Mouse (Mus musculus): ENCODE measurements around the gene Card10.
"Not testable (repeated sequence)": the region's sequence is repeated elsewhere in the genome, so short reads cannot be mapped to it uniquely, and the experiment has no call there.

Card10 gene

DNA sequence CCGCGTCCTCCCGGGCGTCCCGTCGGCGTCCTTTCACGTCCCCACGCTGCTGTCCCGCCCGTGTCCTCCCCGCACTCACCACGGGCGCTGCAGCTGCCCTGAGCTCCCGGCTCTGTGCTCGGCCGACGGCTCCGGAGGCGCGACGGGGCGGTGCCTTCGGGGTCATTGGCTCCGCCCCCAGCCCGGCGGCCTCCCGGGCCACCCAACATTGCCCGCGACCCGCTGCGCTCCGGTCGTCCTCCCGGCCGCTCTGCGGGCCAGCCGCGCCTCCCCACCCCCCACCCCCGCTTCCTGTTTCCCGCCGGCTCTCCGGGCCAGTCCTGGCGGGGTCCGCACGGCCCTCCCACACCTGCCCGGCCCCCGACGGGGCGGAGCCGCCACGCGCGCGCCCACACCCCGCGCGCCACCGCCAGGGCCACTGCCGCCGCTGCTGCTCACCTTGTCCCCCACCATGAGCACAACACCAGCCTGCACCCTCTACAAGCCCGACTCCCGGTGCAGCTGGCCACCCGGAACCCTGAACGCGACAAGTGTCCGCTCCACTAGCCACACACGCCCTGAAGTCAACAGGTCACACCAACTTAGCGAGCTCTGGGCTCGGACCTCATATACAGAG, at the start of gene Card10:
Gene Card10, minus strand, starts transcription at position 267 of the 616 bp plus-strand sequence.
- DNase-seq (ENCODE audit: low read depth in 2 of 2, low spot score in 2 of 2): peak in 1 of 2 experiments; percentile 16

DNA sequence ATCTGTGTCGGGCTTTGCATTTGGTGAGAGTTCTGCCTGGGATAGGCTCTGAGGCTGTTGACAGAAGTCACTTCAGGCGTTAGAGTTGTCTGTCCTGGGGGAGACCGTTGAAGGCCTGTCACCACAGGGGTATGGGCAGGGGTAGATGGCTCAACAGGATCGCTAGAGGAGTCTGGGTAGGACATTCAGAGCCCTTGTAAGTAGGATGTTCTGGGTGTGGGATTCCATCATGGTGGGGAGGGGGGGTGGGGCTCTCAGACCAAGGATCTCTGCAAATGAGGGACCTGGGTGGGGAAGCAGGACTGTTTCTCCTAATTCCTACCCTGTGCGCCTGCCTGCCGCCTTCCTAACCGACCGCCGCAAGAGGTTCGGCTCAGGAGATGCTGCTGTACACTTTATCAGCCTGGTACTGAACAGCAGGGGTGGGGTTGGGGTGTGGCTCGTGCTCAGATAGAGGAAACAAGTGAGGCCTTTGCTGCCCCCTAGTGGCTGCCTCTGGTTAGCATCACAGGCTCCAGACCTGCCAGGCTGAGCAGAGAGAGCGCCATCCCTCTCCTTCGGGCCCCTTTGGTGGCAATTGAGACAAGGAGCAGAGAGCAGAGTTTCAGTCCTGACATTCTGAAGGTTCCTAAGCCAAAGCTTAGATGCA, 48.8 kb upstream of the Card10 start:
- peak; percentile 89 to 93 for DNase-seq (ENCODE audit: low read depth in 2 of 2, low spot score in 2 of 2)

DNA sequence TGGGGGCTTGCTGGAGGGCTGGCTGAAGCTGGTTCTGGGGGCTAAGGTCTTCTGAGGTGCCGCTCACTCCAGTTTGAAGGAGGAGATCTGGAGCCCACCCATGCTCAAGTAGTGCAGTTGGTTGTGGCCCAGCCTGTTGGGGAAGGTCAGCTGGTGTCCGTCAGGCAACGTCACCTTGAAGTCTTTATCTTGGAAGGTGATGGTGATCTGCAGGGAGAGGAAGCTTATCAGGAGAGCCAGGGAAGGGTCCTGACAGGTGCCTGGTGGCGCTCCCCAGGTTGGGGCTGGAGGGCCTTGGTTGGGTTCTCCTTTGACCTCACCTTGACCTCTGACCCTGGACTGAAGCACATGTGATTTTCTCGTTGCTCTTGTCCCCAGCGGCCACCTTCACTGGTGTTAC, 48.1 kb upstream of the Card10 start:
- no peak for DNase-seq (ENCODE audit: low read depth in 2 of 2, low spot score in 2 of 2)

DNA sequence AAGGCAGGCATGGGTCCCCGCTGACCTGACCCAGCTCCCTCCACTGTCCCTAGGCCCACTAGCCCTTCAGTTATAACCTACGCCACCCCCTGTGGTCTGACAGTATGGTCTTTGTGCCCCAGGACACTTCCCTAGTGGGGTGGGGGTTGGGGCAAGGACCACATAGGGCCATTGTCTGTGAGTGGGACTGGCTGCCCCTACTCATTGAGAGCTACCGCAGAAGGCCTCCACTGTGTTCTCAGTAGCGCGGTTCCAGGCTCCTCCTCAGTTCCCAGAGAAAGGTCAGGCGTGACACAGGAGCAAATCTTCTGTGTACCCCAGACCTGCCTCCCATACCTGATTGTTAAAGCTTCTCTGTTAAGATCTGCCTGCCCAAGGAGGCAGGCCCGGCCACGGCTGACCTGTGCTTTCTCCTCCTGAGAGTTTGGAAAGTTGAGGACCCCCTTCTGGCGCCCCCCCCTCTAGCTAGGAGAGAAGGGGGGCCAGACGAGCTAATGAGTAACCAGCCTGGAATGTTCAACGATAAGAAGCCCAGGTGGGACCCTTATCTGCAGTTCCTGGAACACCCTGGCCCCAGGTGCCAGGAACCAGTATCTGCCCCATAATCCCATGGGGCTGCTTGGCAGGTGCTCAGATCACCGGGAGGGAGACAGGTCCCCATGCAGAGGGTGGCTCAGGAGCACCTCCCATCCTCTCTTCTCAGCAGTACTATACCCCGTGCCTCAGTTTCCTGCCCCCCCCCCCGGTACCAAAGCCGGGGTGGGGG, 47.4 kb upstream of the Card10 start:
- DNase-seq (ENCODE audit: low read depth in 2 of 2, low spot score in 2 of 2): no peak

DNA sequence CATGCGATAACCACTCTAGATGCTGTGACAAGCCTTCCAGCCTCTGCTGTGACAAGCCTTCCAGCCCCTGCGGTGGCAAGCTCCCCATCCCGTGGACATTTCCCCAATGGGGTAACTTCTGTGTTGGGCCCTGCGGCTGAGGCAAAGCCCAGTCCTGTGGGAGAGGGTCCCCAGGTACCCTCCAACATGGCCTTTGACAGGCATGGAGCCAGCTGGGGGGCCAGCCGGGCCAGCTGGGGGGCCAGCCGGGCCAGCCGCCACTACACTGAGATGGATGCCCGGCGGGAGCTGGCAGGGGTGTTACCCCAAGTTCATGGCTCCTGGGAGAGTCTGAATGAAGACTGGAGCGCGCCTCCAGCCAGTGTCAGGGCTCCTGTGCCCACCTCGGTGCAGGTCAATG, 46.6 kb upstream of the Card10 start:
- DNase-seq (ENCODE audit: low read depth in 2 of 2, low spot score in 2 of 2): no peak

DNA sequence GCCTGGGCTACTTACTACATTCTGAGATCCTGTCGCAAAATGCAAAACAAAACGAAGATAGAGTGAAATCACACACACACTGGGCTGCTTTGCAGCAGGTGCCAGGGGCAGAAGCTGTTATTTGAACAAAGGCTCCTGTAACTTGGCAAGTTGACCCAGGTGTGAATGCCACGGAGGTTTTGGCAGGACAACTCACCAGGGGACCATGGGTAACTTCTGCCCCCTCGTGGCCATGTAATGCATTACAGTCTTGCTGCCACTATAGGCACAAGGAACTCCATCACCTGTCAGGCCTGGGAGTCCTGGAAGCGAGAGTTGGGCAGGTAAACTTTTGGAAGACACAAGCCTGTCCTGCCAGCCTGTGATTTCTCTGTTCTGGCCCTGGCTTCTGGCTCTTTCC, 45.6 kb upstream of the Card10 start:
- peak; percentile 80 to 84 for DNase-seq (ENCODE audit: low read depth in 2 of 2, low spot score in 2 of 2)

DNA sequence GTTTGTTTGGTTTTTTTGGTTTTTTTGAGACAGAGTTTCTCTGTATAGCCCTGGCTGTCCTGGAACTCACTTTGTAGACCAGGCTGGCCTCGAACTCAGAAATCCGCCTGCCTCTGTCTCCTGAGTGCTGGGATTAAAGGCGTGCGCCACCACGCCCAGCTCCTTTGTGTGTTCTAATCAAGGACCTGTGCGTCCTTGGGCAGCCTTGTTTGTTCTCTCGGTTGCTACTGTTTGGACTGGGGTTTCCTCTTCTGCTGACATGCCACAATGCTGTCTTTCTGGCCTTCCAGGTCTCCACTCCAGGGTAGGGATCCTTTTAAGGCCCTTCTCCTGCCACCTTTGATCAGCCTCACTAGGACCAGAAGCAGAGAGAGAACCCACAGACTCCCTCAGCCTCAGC, 44.0 kb upstream of the Card10 start:
- DNase-seq (ENCODE audit: low read depth in 2 of 2, low spot score in 2 of 2): not testable (repeated sequence)

DNA sequence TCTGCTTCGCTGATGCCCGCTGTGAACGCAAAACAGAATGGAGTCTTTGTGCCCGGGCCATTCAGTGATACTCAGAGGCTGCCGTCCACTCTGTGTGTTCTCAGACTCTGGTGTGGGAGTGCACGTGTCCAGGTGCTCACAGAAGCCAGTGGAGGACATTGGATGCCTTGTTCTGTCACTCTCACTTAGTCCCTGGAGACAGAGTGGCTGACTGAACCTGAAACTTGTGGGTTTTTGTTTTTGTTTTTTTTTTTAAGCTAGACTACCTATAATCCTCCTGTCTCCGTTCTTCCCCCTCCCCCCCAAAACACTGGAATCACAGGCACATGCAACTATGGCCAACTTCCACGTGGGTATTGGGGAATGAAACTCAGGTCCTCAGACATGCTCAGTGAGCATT, 43.5 kb upstream of the Card10 start:
- DNase-seq (ENCODE audit: low read depth in 2 of 2, low spot score in 2 of 2): no peak

DNA sequence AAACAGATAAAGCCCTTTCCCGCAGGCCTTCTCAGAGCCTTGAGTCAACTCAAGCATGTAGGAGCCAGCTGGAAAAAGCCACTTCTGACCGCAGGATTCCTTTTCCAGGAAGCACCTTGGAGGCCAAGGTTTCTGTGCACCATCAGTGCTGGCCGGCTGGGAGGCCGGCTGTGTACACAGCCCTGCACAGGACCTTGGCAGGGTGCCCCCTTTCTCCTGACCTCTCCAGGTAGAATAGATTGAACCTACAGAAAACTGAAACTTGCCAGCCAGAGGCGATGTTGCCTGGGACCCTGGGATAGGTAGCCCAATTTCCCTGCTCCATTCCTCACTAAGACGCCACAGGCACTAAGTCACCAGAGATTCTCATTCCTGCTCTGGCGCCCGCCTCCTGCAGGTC, 43.0 kb upstream of the Card10 start:
- no peak for DNase-seq (ENCODE audit: low read depth in 2 of 2, low spot score in 2 of 2)

DNA sequence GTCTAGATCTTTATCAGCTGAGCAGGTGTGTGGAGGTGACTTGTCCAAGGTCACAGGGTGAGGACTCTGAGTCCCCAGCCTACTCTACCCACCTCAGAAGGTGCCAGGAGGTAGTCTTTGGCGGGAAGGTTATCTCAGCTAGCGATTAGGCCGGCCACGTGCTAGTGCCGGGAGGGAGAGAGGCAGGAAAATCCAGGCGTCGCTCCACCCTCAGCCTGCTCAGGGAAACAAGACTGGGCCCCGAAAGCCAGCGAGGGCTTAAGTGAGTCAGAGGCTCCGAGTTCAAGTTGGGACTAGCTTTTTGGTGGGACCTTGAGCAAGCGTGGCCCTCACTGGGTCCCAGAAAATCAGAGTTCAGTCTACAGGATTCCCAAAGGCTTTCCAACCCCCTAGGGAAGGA, 42.5 kb upstream of the Card10 start:
- no peak for DNase-seq (ENCODE audit: low read depth in 2 of 2, low spot score in 2 of 2)

DNA sequence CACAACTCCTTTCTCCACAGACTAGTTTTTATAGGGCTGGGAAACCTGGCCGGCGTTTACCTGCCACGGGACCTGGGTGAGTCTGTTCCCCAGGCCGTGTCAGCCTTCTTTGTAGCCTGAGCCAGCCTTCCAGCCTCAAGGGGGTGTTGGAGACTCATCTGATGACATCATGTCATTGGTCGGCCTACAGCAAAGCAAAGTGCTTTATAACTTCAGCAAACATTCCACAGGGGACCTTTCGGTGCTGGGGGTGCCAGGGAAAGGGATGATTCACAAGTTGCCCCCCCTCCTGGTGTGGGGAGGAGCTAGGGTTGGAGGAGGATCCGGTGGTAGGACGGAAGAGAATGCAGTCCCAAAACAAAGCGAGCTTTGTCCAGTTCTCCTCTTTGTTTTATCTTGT, 41.9 kb upstream of the Card10 start:
- DNase-seq (ENCODE audit: low read depth in 2 of 2, low spot score in 2 of 2): no peak

DNA sequence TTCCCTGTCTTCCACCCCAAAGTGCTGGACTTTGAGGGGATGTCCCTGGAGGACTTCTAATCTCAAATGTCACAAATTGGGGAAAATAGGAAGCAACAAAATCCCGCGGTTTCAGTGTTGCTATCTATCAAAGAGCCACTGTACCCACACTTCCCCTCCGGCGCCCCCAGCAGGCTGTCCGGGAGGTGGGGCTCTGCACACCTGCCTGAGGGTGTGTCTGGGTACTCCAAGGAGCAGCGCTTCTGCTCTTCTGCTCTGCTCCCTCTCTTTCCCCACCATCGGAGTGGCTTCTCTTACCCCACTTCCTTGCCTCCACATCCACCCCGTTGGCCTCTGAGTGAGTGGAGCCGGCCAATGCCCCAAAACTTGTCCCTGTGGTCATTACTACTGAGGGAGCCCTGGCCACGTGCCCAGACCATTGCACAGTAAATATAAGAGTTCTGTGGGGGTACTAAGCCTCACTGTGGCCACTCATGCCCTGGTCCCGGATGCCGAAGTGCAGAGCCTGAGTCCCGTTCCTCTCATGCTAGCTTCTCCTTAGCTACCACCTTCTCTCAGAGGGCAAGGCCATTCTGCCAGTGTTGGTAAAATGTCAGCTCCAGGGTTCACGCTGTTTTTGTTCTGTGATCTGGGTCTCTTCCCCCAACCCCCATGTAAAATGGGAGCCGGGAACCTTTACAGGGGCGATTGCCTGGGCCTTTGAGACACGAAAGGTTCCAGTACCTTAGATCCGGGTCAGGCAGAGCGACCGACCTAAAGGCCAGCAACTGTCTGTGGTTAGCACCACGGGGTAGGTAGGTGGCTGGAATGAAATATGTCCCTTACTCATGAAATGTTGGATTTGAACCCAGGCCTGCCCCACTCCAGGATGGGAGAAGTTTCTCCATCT, 41.0 kb upstream of the Card10 start:
- DNase-seq (ENCODE audit: low read depth in 2 of 2, low spot score in 2 of 2): peak in 1 of 2 experiments; percentile 27

DNA sequence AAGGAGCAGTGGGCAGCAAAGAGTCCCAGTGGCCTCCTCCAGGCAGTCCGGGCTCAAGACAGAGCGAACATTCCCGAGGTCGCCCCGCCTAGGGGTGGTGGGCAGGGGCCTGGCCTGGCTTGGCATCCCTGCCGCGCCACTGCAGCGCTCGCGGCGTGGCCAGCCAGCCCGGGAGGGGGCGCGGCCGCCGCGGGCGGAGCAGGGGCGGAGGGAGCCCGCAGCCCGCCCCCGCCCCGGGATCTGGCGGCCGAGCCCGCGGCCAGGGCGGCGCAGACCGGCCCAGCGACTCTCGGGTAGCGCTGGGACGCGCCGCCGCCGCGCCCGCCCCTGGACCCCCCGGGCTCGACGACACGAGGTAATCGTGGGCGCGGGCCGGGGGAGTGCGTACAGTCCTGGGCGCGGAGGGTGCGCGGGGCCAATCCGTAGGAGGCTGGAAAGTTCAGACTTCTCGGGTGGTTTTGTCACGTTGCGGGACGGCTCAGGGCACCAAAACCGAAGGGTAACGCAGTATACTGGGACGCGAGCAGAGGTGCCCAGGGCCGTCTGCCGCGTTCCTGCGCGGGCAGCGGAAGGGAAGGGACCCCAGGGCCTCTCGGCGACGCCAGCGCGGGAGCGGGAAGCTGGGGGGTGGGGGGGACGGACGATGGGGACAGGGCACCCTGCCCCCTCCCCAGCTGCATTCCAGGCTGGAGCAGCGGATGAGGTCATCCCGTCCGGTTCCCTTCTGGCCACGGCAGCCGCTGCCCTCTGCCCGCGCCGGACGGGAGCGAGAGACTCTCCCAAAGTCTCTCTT, 39.7 kb upstream of the Card10 start, which contains the start of gene Cdc42ep1:
Gene Cdc42ep1, plus strand, starts transcription at position 254 of the 793 bp plus-strand sequence.
- no peak for DNase-seq (ENCODE audit: low read depth in 2 of 2, low spot score in 2 of 2)

DNA sequence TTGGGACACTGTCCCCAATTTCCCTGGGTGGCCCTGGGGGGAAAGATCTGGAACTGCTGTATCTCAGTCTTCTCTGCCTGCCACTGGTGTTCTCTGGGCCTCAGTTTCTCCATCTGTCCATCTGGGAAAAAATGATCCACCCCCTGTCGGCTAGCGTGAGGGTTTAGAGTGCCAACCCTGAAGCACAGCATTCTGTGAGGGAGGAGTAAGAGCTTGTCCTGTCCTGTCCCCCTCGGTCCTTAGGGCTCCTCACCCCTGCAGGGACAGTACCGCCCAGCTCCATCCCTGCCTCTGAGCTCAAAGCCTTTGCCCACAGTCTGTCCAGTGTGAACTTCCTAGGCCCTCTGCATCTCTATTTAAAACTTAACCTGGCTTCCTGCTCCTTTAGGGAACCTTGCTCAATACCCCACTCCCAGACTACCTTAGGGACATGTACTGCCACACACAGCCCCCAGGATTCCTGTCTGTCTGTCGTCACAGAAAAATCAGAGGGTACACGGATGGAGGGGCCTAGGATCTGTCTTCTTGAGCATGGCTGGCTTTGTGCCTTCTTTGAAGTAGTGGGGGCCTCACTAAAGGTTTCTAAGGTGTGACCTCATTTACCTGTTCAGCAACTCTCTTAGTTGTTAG, 38.4 kb upstream of the Card10 start:
- DNase-seq (ENCODE audit: low read depth in 2 of 2, low spot score in 2 of 2): no peak

DNA sequence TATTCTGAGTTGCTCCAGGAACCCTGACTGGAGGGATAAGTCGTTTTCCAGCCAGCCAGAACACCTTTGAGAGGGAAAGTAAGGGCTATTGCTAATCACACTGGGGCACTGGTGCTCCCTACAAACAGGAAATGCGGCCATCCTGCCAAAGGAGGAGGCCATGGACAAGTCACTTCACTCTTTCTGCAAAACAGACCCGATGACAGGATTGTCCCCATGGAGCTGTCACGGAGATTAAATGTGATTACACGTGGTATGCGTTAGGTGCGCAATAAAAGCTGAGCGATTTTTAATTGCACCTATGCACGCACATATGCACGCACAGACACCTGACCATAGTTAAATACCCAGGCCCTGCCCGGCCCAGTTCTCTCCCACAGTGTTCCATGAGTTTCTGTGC, 37.9 kb upstream of the Card10 start:
- no peak for DNase-seq (ENCODE audit: low read depth in 2 of 2, low spot score in 2 of 2)

DNA sequence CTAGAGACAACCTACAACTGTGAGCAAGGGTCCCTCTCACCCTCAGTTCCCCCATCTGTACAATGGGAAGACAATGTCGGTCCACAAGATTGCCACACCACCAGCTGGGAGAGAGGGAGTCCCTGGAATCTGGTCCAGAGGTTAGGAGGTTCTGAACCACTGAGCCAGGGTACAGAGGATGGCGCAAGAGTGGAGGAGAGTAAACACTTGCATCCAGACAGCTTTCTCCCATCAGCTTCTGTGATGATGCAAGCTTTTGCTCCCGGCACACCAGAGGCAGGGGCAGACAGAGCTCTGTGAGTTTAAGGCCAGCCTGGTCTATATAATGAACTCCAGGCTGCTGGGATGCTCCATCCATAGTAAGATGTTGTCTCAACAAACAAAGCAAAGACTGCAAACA, 37.4 kb upstream of the Card10 start:
- DNase-seq (ENCODE audit: low read depth in 2 of 2, low spot score in 2 of 2): no peak

DNA sequence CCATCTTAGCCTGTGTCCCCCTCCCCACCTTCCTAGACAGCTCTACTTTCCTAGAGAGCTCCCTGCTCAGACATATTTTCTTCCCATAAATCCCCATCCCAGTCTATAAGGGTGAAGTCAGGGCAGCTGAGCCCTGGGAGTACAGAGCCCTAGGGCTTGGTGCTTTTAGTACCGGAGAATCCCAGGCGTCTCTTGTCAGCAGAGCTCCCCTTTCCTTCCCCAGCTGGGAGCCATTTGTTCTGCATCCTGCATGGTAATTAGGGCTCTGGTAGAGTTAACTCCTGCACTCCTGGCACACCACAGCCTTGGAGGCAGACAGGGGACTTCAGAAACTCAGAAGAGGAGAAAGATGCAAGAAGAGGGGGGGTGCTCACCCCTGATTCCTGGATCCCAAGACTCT, 36.9 kb upstream of the Card10 start:
- no peak for DNase-seq (ENCODE audit: low read depth in 2 of 2, low spot score in 2 of 2)

DNA sequence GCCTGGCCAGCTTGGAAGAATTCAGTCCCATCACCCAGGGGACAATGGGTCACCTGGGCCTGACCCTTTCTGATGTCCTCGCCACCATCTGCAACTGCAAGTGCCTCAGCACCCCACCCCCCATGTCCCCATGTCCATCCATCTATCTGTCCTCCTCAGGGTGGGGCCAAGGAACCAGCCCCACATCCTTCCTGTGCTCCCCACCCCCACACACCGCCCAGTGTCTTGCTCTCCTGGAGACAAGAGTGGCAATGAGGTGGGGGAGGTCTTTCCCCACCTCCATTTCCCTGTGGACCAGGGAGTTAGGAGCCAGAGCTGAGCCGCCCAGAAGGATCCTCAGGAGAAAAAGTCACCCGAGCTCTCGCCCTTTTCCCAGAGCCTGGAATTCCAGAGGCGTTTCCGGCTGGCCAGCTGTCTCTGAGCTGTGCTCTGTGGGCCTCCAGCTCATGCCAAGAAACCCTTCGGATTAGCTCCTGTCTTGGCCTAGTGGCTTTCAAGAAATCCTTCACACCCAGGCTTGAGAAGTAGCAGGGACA, 33.3 kb upstream of the Card10 start:
- DNase-seq (ENCODE audit: low read depth in 2 of 2, low spot score in 2 of 2): no peak

DNA sequence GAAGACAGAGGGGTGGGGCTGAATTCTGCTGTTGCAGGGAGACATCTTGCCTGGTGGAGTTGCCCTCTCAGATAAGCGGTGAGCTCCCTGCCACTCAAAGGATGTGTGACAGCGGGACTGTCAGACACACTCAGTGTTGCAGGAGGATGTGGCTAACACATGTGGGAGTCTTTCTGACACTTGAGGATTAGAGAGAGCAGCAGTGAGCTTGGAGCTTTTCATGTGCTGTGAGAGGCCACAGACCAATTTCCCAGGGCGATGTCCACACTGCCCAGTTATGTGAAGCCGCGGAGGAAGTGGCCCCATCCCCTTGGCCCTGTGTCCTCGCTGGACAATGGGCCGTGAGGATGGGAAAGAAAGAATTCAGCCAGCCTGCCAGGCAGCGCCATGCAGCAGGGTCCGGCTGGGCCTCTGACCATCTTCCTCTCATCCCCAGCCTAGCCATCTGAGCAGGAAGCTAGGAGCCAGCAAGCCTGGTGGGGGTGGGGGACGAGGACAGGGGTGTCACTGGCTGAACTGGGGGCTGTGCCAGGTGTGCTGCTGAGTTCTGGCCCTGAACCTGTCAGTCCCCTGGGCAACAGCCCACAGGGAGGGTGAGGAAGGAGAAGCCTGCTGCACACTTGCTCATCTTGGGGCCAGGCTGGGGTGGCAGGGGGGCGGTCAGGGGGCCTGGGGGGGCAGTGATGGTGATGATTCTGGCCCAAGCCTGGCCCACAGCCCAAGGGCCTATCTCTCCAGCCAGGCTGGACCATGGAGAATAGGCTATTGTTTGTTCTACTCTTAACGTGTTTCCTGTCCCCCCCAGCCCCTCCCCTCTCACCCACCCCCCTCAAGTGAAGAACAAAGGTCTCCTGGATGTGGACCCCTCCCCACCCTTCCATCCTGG, 32.6 kb upstream of the Card10 start:
- DNase-seq (ENCODE audit: low read depth in 2 of 2, low spot score in 2 of 2): peak; percentile 50 to 62
